Mouse (Mus musculus) E14TG2a.4 (cell line): ENCODE data around the gene Ogfod1.

ENCODE experiments used
- CTCF ChIP-seq: conservative IDR thresholded peaks from 2 replicates; pipeline ENCODE4 v1.5.1; 2014; ENCODE audit warnings: low read length
- NANOG ChIP-seq: IDR thresholded peaks from 2 replicates; pipeline ENCODE4 v1.6.1; 2014; ENCODE audit warnings: borderline replicate concordance, low read length, mixed read lengths

DNA sequence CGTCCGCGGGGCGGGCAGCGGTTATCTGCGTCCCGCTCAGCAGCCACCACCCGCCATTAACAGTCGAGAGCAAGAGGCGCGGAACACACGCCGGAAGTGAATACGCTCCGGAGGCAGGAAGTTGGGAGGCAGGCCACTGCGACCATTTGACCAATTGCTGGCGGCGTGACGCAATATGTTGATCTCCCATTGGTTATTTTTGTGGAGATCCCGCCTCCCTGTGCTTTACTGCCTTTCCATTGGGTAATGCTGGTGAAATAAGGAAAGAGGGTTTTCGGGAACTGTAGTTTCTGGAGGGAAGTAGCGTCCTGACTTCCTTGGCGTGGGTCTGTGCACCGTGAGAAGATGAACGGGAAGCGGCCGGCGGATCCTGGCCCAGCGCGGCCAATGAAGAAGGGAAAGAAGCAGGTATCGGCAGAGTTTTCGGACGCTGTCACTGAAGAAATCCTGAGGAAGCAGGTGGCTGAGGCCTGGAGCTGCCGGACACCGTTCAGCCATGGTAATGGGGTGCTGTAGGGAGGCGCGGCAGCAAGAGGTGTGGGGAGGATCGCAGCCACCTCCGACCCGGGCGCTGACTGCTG, at the start of gene Ogfod1, which contains the start of gene Nudt21:
- TF ChIP-seq CTCF (no peak), NANOG (no peak)
